Mouse (Mus musculus): ENCODE measurements around the gene Gabrb2.

Gabrb2 gene

GRCm38 (mm10) chr11:42535286-42535685, 115.7 kb downstream of the Gabrb2 start:
- no peak for DNase-seq

GRCm38 (mm10) chr11:42535861-42536260, 116.3 kb downstream of the Gabrb2 start:
- no peak for DNase-seq

- DNase-seq, result no peak
Measured at GRCm38 (mm10) chr11:42542861-42543260, 123.3 kb downstream of the Gabrb2 start.

- DNase-seq, result no peak
Measured at GRCm38 (mm10) chr11:42566023-42566422, 146.5 kb downstream of the Gabrb2 start.

GRCm38 (mm10) chr11:42571467-42571866, 151.9 kb downstream of the Gabrb2 start:
- DNase-seq, result no peak

- no peak for DNase-seq
Measured at GRCm38 (mm10) chr11:42575146-42575873, 155.8 kb downstream of the Gabrb2 start.

GRCm38 (mm10) chr11:42579804-42580203, 160.2 kb downstream of the Gabrb2 start:
- DNase-seq, result peak; percentile 37

- no peak for DNase-seq
Measured at GRCm38 (mm10) chr11:42581123-42581522, 161.6 kb downstream of the Gabrb2 start.

GRCm38 (mm10) chr11:42581753-42582152, 162.2 kb downstream of the Gabrb2 start:
- no peak for DNase-seq

GRCm38 (mm10) chr11:42592418-42592817, 172.9 kb downstream of the Gabrb2 start:
- DNase-seq, result no peak

GRCm38 (mm10) chr11:42606225-42606624, 186.7 kb downstream of the Gabrb2 start:
- DNase-seq, result peak; percentile 77

- no peak for DNase-seq
Measured at GRCm38 (mm10) chr11:42609128-42609763, 189.7 kb downstream of the Gabrb2 start.

GRCm38 (mm10) chr11:42618195-42618594, 198.6 kb downstream of the Gabrb2 start:
- peak; percentile 56 for DNase-seq

- no peak for DNase-seq
Measured at GRCm38 (mm10) chr11:42621109-42621508, 201.6 kb downstream of the Gabrb2 start.

- DNase-seq, result peak; percentile 87
Measured at GRCm38 (mm10) chr11:42650111-42650510, 230.6 kb downstream of the Gabrb2 start.

GRCm38 (mm10) chr11:42651572-42651971, 232.0 kb downstream of the Gabrb2 start:
- no peak for DNase-seq

GRCm38 (mm10) chr11:42654189-42654588, 234.6 kb downstream of the Gabrb2 start:
- no peak for DNase-seq

- no peak for DNase-seq
Measured at GRCm38 (mm10) chr11:42668657-42669056, 249.1 kb downstream of the Gabrb2 start.
